Mouse (Mus musculus): ENCODE results near the gene Sirt7.

The Sirt7 gene

GRCm38 (mm10) chr11:120625152-120625775 lies at the start of gene Sirt7:
Gene Sirt7 (minus strand): TSS chr11:120625240.
- DNase-seq = no peak

GRCm38 (mm10) chr11:120673594-120674122 lies 48.6 kb upstream of the Sirt7 start:
- DNase-seq = no peak

- DNase-seq = peak; percentile 93
Observed at GRCm38 (mm10) chr11:120672687-120673593, 47.9 kb upstream of the Sirt7 start, which contains the start of gene Aspscr1. Gene Aspscr1 (plus strand): TSS chr11:120672973.

- DNase-seq = no peak
Observed at GRCm38 (mm10) chr11:120666617-120667016, 41.6 kb upstream of the Sirt7 start.

- no peak for DNase-seq
Observed at GRCm38 (mm10) chr11:120665406-120665805, 40.4 kb upstream of the Sirt7 start.

- no peak for DNase-seq
Observed at GRCm38 (mm10) chr11:120663714-120664113, 38.7 kb upstream of the Sirt7 start.

GRCm38 (mm10) chr11:120662759-120663158 lies 37.7 kb upstream of the Sirt7 start:
- no peak for DNase-seq

- no peak for DNase-seq
Observed at GRCm38 (mm10) chr11:120661076-120661460, 36.0 kb upstream of the Sirt7 start, which contains the start of gene Notum. Gene Notum (minus strand): TSS chr11:120661175.

- no peak for DNase-seq
Observed at GRCm38 (mm10) chr11:120660301-120661075, 35.4 kb upstream of the Sirt7 start.

GRCm38 (mm10) chr11:120659509-120660300 lies 34.7 kb upstream of the Sirt7 start:
- no peak for DNase-seq

GRCm38 (mm10) chr11:120658876-120659410 lies 33.9 kb upstream of the Sirt7 start:
- peak; percentile 60 for DNase-seq

- no peak for DNase-seq
Observed at GRCm38 (mm10) chr11:120657301-120657700, 32.3 kb upstream of the Sirt7 start.

GRCm38 (mm10) chr11:120654741-120655140 lies 29.7 kb upstream of the Sirt7 start:
- DNase-seq = no peak

GRCm38 (mm10) chr11:120651872-120652271 lies 26.8 kb upstream of the Sirt7 start:
- DNase-seq = no peak

GRCm38 (mm10) chr11:120648001-120648476 lies 23.0 kb upstream of the Sirt7 start, which contains the start of gene Myadml2:
Gene Myadml2 (minus strand): TSS chr11:120648158.
- DNase-seq = peak; percentile 68

- no peak for DNase-seq
Observed at GRCm38 (mm10) chr11:120647047-120647830, 22.2 kb upstream of the Sirt7 start.

- peak; percentile 93 for DNase-seq
Observed at GRCm38 (mm10) chr11:120643601-120643987, 18.6 kb upstream of the Sirt7 start, which contains the start of gene Pycr1. Gene Pycr1 (minus strand): TSS chr11:120643769.

- DNase-seq = no peak
Observed at GRCm38 (mm10) chr11:120642939-120643600, 18.0 kb upstream of the Sirt7 start.

- DNase-seq = no peak
Observed at GRCm38 (mm10) chr11:120641869-120642268, 16.8 kb upstream of the Sirt7 start.

- no peak for DNase-seq
Observed at GRCm38 (mm10) chr11:120641255-120641654, 16.2 kb upstream of the Sirt7 start.

All from layer of hippocampus, adult 9-11 months (tissue).